Mouse (Mus musculus): ENCODE results near the gene Neurl1b.

GRCm38 (mm10) chr17:26424973-26425735 is 10.5 kb downstream of the Neurl1b start:
- no peak for TF ChIP-seq CTCF (IDR thresholded peaks at IDR 0.05; ENCODE audit: insufficient read depth, low read depth, low read length)
- TF ChIP-seq POLR2A (IDR thresholded peaks at IDR 0.05; ENCODE audit: insufficient read depth, low read depth, low read length): no peak

Data from olfactory bulb, adult 2 months (tissue).